Mouse (Mus musculus): ENCODE measurements at regions not wholly inside any gene's neighbourhood (a gene's known extent, or its start where the extent isn't known, plus 50 kb on each side); places are given as distances from the start of the nearest gene placed in this dataset.
"Not testable (repeated sequence)": the region's sequence is repeated elsewhere in the genome, so short reads cannot be mapped to it uniquely, and the experiment has no call there.

GRCm38 (mm10) chr12:36947902-36948301, 160.4 kb upstream of the Meox2 start:
- H3K9ac ChIP-seq, result no peak overlapping the region
- no peak overlapping the region for H3K27ac ChIP-seq
- no peaks in the 10 kb centered on the region for H3K27me3 ChIP-seq
- no peaks in the 10 kb centered on the region for H3K9me3 ChIP-seq (replicated peaks)
- no peak overlapping the region for H3K4me2 ChIP-seq (replicated peaks)
- ATAC-seq (ENCODE audit: low FRiP score), result no peak
- WGBS, result 55% methylated on average over 3 of the region's 3 CpGs
- no peaks in the 10 kb centered on the region for H3K4me1 ChIP-seq
- no peak overlapping the region for H3K4me3 ChIP-seq
- H3K36me3 ChIP-seq, result no peaks in the 10 kb centered on the region

- no peaks in the 10 kb centered on the region for H3K9me3 ChIP-seq (replicated peaks)
- H3K9ac ChIP-seq, result no peak overlapping the region
- no peak for ATAC-seq (ENCODE audit: low FRiP score)
- H3K4me3 ChIP-seq, result no peak overlapping the region
- H3K27me3 ChIP-seq, result no peaks in the 10 kb centered on the region
- no peaks in the 10 kb centered on the region for H3K36me3 ChIP-seq
- H3K27ac ChIP-seq, result no peak overlapping the region
- 85% methylated on average over 2 of the region's 2 CpGs for WGBS
- H3K4me1 ChIP-seq, result no peaks in the 10 kb centered on the region
- H3K4me2 ChIP-seq (replicated peaks), result no peak overlapping the region
Measured at GRCm38 (mm10) chr12:36949096-36949738, 159.1 kb upstream of the Meox2 start.

- 82% methylated on average over 3 of the region's 3 CpGs for WGBS
Measured at GRCm38 (mm10) chr12:36974432-36975094, 133.8 kb upstream of the Meox2 start.

GRCm38 (mm10) chr12:36977141-36977540, 131.2 kb upstream of the Meox2 start:
- Histone ChIP-seq H3K27me3 (no peaks in the 10 kb centered on the region), H3K9me3 (replicated peaks) (no peaks in the 10 kb centered on the region), H3K4me3 (no peak overlapping the region), H3K4me2 (replicated peaks) (no peak overlapping the region), H3K27ac (no peak overlapping the region), H3K36me3 (no peaks in the 10 kb centered on the region), H3K9ac (no peak overlapping the region), H3K4me1 (no peaks in the 10 kb centered on the region)
- 75% methylated on average over 3 of the region's 3 CpGs for WGBS
- ATAC-seq (ENCODE audit: low FRiP score), result no peak

More at GRCm38 (mm10) chr12:36974432-36975094, 133.8 kb upstream of the Meox2 start:
- Histone ChIP-seq H3K27ac (no peak overlapping the region), H3K27me3 (no peaks in the 10 kb centered on the region), H3K4me2 (replicated peaks) (no peak overlapping the region), H3K9ac (no peak overlapping the region), H3K4me1 (no peaks in the 10 kb centered on the region), H3K36me3 (no peaks in the 10 kb centered on the region), H3K9me3 (replicated peaks) (no peaks in the 10 kb centered on the region), H3K4me3 (no peak overlapping the region)
- ATAC-seq (ENCODE audit: low FRiP score), result no peak

GRCm38 (mm10) chr12:36991135-36991534, 117.2 kb upstream of the Meox2 start:
- Histone ChIP-seq H3K4me1 (no peaks in the 10 kb centered on the region), H3K9ac (no peak overlapping the region), H3K9me3 (replicated peaks) (no peaks in the 10 kb centered on the region), H3K27me3 (no peaks in the 10 kb centered on the region), H3K36me3 (no peaks in the 10 kb centered on the region), H3K27ac (no peak overlapping the region), H3K4me3 (no peak overlapping the region), H3K4me2 (replicated peaks) (no peak overlapping the region)
- WGBS, result 68% methylated on average over 4 of the region's 4 CpGs
- no peak for ATAC-seq (ENCODE audit: low FRiP score)

GRCm38 (mm10) chr12:36991970-36992369, 116.4 kb upstream of the Meox2 start:
- no peak for ATAC-seq (ENCODE audit: low FRiP score)
- WGBS, result 79% methylated on average over 4 of the region's 4 CpGs

GRCm38 (mm10) chr12:37001401-37001800, 106.9 kb upstream of the Meox2 start:
- no peak for ATAC-seq (ENCODE audit: low FRiP score)
- H3K4me1 ChIP-seq, result no peaks in the 10 kb centered on the region
- no peaks in the 10 kb centered on the region for H3K9me3 ChIP-seq (replicated peaks)
- H3K4me3 ChIP-seq, result no peak overlapping the region
- H3K4me2 ChIP-seq (replicated peaks), result no peak overlapping the region
- H3K27ac ChIP-seq, result no peak overlapping the region
- 74% methylated on average over 3 of the region's 3 CpGs for WGBS
- H3K36me3 ChIP-seq, result no peaks in the 10 kb centered on the region
- no peak overlapping the region for H3K9ac ChIP-seq
- no peaks in the 10 kb centered on the region for H3K27me3 ChIP-seq

More at GRCm38 (mm10) chr12:36991970-36992369, 116.4 kb upstream of the Meox2 start:
- Histone ChIP-seq H3K9me3 (replicated peaks) (no peaks in the 10 kb centered on the region), H3K4me2 (replicated peaks) (no peak overlapping the region), H3K4me3 (no peak overlapping the region), H3K4me1 (no peaks in the 10 kb centered on the region), H3K36me3 (no peaks in the 10 kb centered on the region), H3K27ac (no peak overlapping the region), H3K9ac (no peak overlapping the region), H3K27me3 (no peaks in the 10 kb centered on the region)

GRCm38 (mm10) chr12:37005262-37005661, 103.1 kb upstream of the Meox2 start:
- WGBS, result 83% methylated on average over 1 of the region's 1 CpGs
- Histone ChIP-seq H3K27me3 (no peaks in the 10 kb centered on the region), H3K9me3 (replicated peaks) (no peaks in the 10 kb centered on the region), H3K36me3 (no peaks in the 10 kb centered on the region), H3K4me1 (no peaks in the 10 kb centered on the region), H3K4me3 (no peak overlapping the region), H3K9ac (no peak overlapping the region), H3K4me2 (replicated peaks) (no peak overlapping the region), H3K27ac (no peak overlapping the region)
- no peak for ATAC-seq (ENCODE audit: low FRiP score)

GRCm38 (mm10) chr12:37010306-37010705, 98.0 kb upstream of the Meox2 start:
- Histone ChIP-seq H3K36me3 (no peaks in the 10 kb centered on the region), H3K4me3 (no peak overlapping the region), H3K9ac (no peak overlapping the region), H3K4me2 (replicated peaks) (no peak overlapping the region), H3K9me3 (replicated peaks) (no peaks in the 10 kb centered on the region), H3K27ac (no peak overlapping the region), H3K27me3 (no peaks in the 10 kb centered on the region), H3K4me1 (no peaks in the 10 kb centered on the region)
- ATAC-seq (ENCODE audit: low FRiP score), result no peak
- 76% methylated on average over 1 of the region's 1 CpGs for WGBS

GRCm38 (mm10) chr12:37014401-37014800, 93.9 kb upstream of the Meox2 start:
- ATAC-seq (ENCODE audit: low FRiP score), result no peak
- 0 out of 2 replicates have a peak, but pooled peaks cover 2% of the 10 kb centered on the region for H3K4me1 ChIP-seq
- WGBS, result 60% methylated on average over 4 of the region's 4 CpGs
- H3K4me2 ChIP-seq (replicated peaks), result no peak overlapping the region
- H3K36me3 ChIP-seq, result no peaks in the 10 kb centered on the region
- no peak overlapping the region for H3K27ac ChIP-seq
- no peaks in the 10 kb centered on the region for H3K9me3 ChIP-seq (replicated peaks)
- no peak overlapping the region for H3K9ac ChIP-seq
- no peaks in the 10 kb centered on the region for H3K27me3 ChIP-seq
- H3K4me3 ChIP-seq, result no peak overlapping the region

GRCm38 (mm10) chr12:37014945-37015344, 93.4 kb upstream of the Meox2 start:
- H3K27me3 ChIP-seq; ATAC-seq (ENCODE audit: low FRiP score); H3K27ac ChIP-seq; H3K4me2 ChIP-seq (replicated peaks); H3K36me3 ChIP-seq; H3K4me3 ChIP-seq; H3K9me3 ChIP-seq (replicated peaks); H3K9ac ChIP-seq; H3K4me1 ChIP-seq: not testable (repeated sequence)
- 93% methylated on average over 7 of the region's 7 CpGs for WGBS

GRCm38 (mm10) chr12:37015474-37016248, 92.7 kb upstream of the Meox2 start:
- Histone ChIP-seq H3K4me3 (no peak overlapping the region), H3K4me2 (replicated peaks) (no peak overlapping the region), H3K9ac (no peak overlapping the region), H3K27me3 (no peaks in the 10 kb centered on the region), H3K27ac (no peak overlapping the region), H3K9me3 (replicated peaks) (no peaks in the 10 kb centered on the region), H3K36me3 (no peaks in the 10 kb centered on the region), H3K4me1 (0 out of 2 replicates have a peak, but pooled peaks cover 2% of the 10 kb centered on the region)
- 65% methylated on average over 4 of the region's 4 CpGs for WGBS
- ATAC-seq (ENCODE audit: low FRiP score), result no peak

Data from hindbrain, embryonic 12.5 days (tissue).